Mouse (Mus musculus) adrenal gland, adult 8-10 months (tissue): ENCODE measurements around the gene Socs1. TPM values are rescaled to one million over a fixed set of nuclear protein-coding genes. Genes with fewer than 3 reads are reported as not detected.

Experiments used
- DNase-seq: peaks from one replicate; pipeline ENCODE4 v3.0.0; 2022
- total RNA-seq, 4 experiments: library from RNA; stranded (reverse); gene quantifications; 2 replicates each; pipeline ENCODE4 v1.2.4; 2022

Socs1 gene
- total RNA-seq, 4 experiments from 2014 or later: 2.9 to 14.3 (median 4.2) TPM

GRCm38 (mm10) chr16:10763540-10764264, 21.6 kb downstream of the Socs1 start:
- DNase-seq: no peak

GRCm38 (mm10) chr16:10762569-10763180, 22.7 kb downstream of the Socs1 start:
- DNase-seq: no peak

- DNase-seq: no peak
Observed at GRCm38 (mm10) chr16:10761182-10761581, 24.2 kb downstream of the Socs1 start.

GRCm38 (mm10) chr16:10756168-10756567, 29.2 kb downstream of the Socs1 start:
- no peak for DNase-seq

- DNase-seq: peak; percentile 92
Observed at GRCm38 (mm10) chr16:10754521-10755296, 30.6 kb downstream of the Socs1 start.

GRCm38 (mm10) chr16:10749824-10750223, 35.5 kb downstream of the Socs1 start:
- no peak for DNase-seq

- DNase-seq: no peak
Observed at GRCm38 (mm10) chr16:10749226-10749625, 36.1 kb downstream of the Socs1 start.

GRCm38 (mm10) chr16:10741082-10741481, 44.3 kb downstream of the Socs1 start:
- no peak for DNase-seq

GRCm38 (mm10) chr16:10739854-10740398, 45.4 kb downstream of the Socs1 start:
- DNase-seq: no peak

GRCm38 (mm10) chr16:10738866-10739265, 46.5 kb downstream of the Socs1 start:
- no peak for DNase-seq

GRCm38 (mm10) chr16:10737571-10737970, 47.8 kb downstream of the Socs1 start:
- DNase-seq: no peak

- no peak for DNase-seq
Observed at GRCm38 (mm10) chr16:10736364-10736763, 49.0 kb downstream of the Socs1 start.

- DNase-seq: no peak
Observed at GRCm38 (mm10) chr16:10735781-10736180, 49.6 kb downstream of the Socs1 start.

- no peak for DNase-seq
Observed at GRCm38 (mm10) chr16:10732421-10732820, 52.9 kb downstream of the Socs1 start.

Other genes with a start within 250 kb of the Socs1 start
- 10 to 100 TPM; 21.3 to 29.9 (median 25.9) TPM for gene Dexi, start 242.5 kb downstream of the Socs1 start, total RNA-seq
- gene Clec16a, start 240.2 kb downstream of the Socs1 start, total RNA-seq: 10 to 100 TPM; 37.2 to 55.9 (median 51.3) TPM
- gene Tnp2, start 3.1 kb upstream of the Socs1 start, total RNA-seq: not detected
- gene Prm3, start 5.4 kb upstream of the Socs1 start, total RNA-seq: not detected
- not detected for gene Prm2, start 10.6 kb upstream of the Socs1 start, total RNA-seq
- not detected for gene Prm1, start 20.3 kb upstream of the Socs1 start, total RNA-seq
- not detected for gene Gm11172, start 27.4 kb upstream of the Socs1 start, total RNA-seq
- under 1 TPM; 0.43 to 0.74 (median 0.48) TPM for gene Rmi2, start 49.5 kb upstream of the Socs1 start, total RNA-seq